ENCODE assay signal across 21 mouse cellular contexts in genomic region chrX:142830572-142830971, GRCm38 (mm10).
A peak's percentile ranks its signal among the peaks of the same experiment; 100 is the strongest.
DNase-seq lines count a peak whose midpoint lies in the region; ATAC-seq and TF ChIP-seq lines count a peak whose summit lies in the region.
"Had no signal": no experiment of that assay in that cellular context is flagged by ENCODE, and none has a peak within 500 bp of the region (broad histone marks: within the 10 kb centered on the region; RNA-seq: fewer than 3 reads in every experiment).

No protein-coding gene starts in this region.

- no peak overlapping the region for H3K4me2 ChIP-seq in heart, embryonic 16.5 days (ENCODE audit: low read depth, low read length)
- no peak overlapping the region for H3K4me2 ChIP-seq in heart, embryonic 12.5 days
- H3K4me2 ChIP-seq in liver, embryonic 14.5 days (ENCODE audit: low read depth), result no peak overlapping the region
- H3K4me2 ChIP-seq in liver, postnatal 0 days (ENCODE audit: low read depth, low read length), result no peak overlapping the region
- H3K4me2 ChIP-seq: embryonic facial prominence, embryonic 15.5 days; hindbrain, embryonic 14.5 days; intestine, embryonic 15.5 days had no signal

- no peak overlapping the region for H3K4me3 ChIP-seq in heart, adult 2 months
- H3K4me3 ChIP-seq in heart, embryonic 16.5 days (ENCODE audit: low read length), result no peak overlapping the region
- no peak overlapping the region for H3K4me3 ChIP-seq in heart, embryonic 12.5 days
- H3K4me3 ChIP-seq in liver, embryonic 14.5 days (ENCODE audit: insufficient read depth in 1 of 2, low read depth in 2 of 2, low read length in 2 of 2), result no peak overlapping the region
- no peak overlapping the region for H3K4me3 ChIP-seq in liver, postnatal 0 days (ENCODE audit: low read depth, low read length)
- H3K4me3 ChIP-seq: embryonic facial prominence, embryonic 15.5 days; erythroblast, embryonic 14.5 days; forebrain, embryonic 10.5 days; gastrocnemius, adult 2 months; hindbrain, embryonic 10.5 days; intestine, embryonic 15.5 days had no signal

- peak overlapping the region; percentile 58 for H3K27ac ChIP-seq in heart, adult 2 months
- peak overlapping the region; percentile 68 for H3K27ac ChIP-seq in heart, embryonic 16.5 days (ENCODE audit: low read length)
- no peak overlapping the region for H3K27ac ChIP-seq in heart, embryonic 12.5 days (ENCODE audit: poor library complexity, severe bottlenecking)
- no peak overlapping the region for H3K27ac ChIP-seq in liver, embryonic 14.5 days
- H3K27ac ChIP-seq in liver, postnatal 0 days (ENCODE audit: low read depth), result no peak overlapping the region
- H3K27ac ChIP-seq: embryonic facial prominence, embryonic 15.5 days; forebrain, embryonic 10.5 days; gastrocnemius, adult 2 months; hindbrain, embryonic 10.5 days; hindbrain, embryonic 14.5 days; intestine, embryonic 15.5 days had no signal

- no peaks in the 10 kb centered on the region for H3K9me3 ChIP-seq in heart, embryonic 16.5 days (replicated peaks; ENCODE audit: control insufficient read depth, low read length)
- no peaks in the 10 kb centered on the region for H3K9me3 ChIP-seq in heart, embryonic 12.5 days (replicated peaks)
- H3K9me3 ChIP-seq in liver, embryonic 14.5 days (ENCODE audit: control insufficient read depth, low read length), result no peaks in the 10 kb centered on the region
- H3K9me3 ChIP-seq in liver, postnatal 0 days (ENCODE audit: low read length), result no peaks in the 10 kb centered on the region
- H3K9me3 ChIP-seq: embryonic facial prominence, embryonic 15.5 days; forebrain, embryonic 10.5 days; hindbrain, embryonic 10.5 days; intestine, embryonic 15.5 days had no signal

- no peak for TF ChIP-seq CTCF in heart, adult 2 months (IDR thresholded peaks at IDR 0.05)
- no peak for TF ChIP-seq CTCF in liver, embryonic 14.5 days (IDR thresholded peaks at IDR 0.05; ENCODE audit: low read depth)
- TF ChIP-seq CTCF in liver, postnatal 0 days (IDR thresholded peaks at IDR 0.05; ENCODE audit: low read depth), result no peak

- peak in 1 of 2 experiments; percentile 36 for DNase-seq in heart, adult 2 months
- no peak for DNase-seq in heart, postnatal 14 days
- DNase-seq in liver, embryonic 14.5 days (ENCODE audit: low read depth in 3 of 3, low spot score in 3 of 3), result no peak
- DNase-seq in liver, postnatal 0 days, result no peak
- DNase-seq: adrenal gland, adult 2 months; cerebellum, adult 11 months; cerebellum, adult 8-10 months; cerebellum, postnatal 14 days; embryo, embryonic 11 days; gastrocnemius, adult 2 months; gastrocnemius, postnatal 25 days; kidney, adult 18-20 months had no signal

- no peaks in the 10 kb centered on the region for H3K27me3 ChIP-seq in heart, adult 2 months (ENCODE audit: control insufficient read depth, insufficient read depth, low read length)
- H3K27me3 ChIP-seq in heart, embryonic 16.5 days (ENCODE audit: control insufficient read depth, insufficient read depth, low read length), result no peaks in the 10 kb centered on the region
- no peaks in the 10 kb centered on the region for H3K27me3 ChIP-seq in heart, embryonic 12.5 days (replicated peaks)
- H3K27me3 ChIP-seq in liver, embryonic 14.5 days (ENCODE audit: control insufficient read depth, insufficient read depth, low read length), result no peaks in the 10 kb centered on the region
- no peaks in the 10 kb centered on the region for H3K27me3 ChIP-seq in liver, postnatal 0 days (ENCODE audit: insufficient read depth, low read length)
- H3K27me3 ChIP-seq: embryonic facial prominence, embryonic 15.5 days; intestine, embryonic 15.5 days had no signal

- ATAC-seq in heart, embryonic 16.5 days (replicated peaks; ENCODE audit: extremely low read depth, insufficient read depth, low FRiP score), result no peak
- ATAC-seq in heart, embryonic 12.5 days (ENCODE audit: insufficient number of reproducible peaks, low FRiP score), result no peak
- ATAC-seq in liver, embryonic 14.5 days (ENCODE audit: insufficient read depth), result peak; percentile 41; the same call in 1 of the 2 replicates
- no peak for ATAC-seq in liver, postnatal 0 days
- ATAC-seq: forebrain, embryonic 14.5 days; intestine, embryonic 15.5 days had no signal

- intact Hi-C loops in heart, adult 2 months (cut with DNase I), result loop anchor here (5.0 kb wide), 1 partner anchor 137 kb away; the partner anchor contains the start of gene Ammecr1
- intact Hi-C loops in heart, postnatal 14 days (cut with DNase I), result no loop called here

- H3K9ac ChIP-seq in heart, adult 2 months (ENCODE audit: low read depth, low read length), result no peak overlapping the region
- H3K9ac ChIP-seq in heart, embryonic 16.5 days (ENCODE audit: low read length), result no peak overlapping the region
- H3K9ac ChIP-seq in heart, embryonic 12.5 days, result no peak overlapping the region
- H3K9ac ChIP-seq in liver, embryonic 14.5 days (replicated peaks), result no peak overlapping the region
- H3K9ac ChIP-seq in liver, postnatal 0 days (replicated peaks), result no peak overlapping the region
- H3K9ac ChIP-seq: embryonic facial prominence, embryonic 15.5 days; hindbrain, embryonic 14.5 days; intestine, embryonic 15.5 days had no signal

- TF ChIP-seq EP300 in heart, adult 2 months (IDR thresholded peaks at IDR 0.05; ENCODE audit: insufficient read depth, low read depth, low read length), result no peak
- TF ChIP-seq EP300 in liver, embryonic 14.5 days (IDR thresholded peaks at IDR 0.05; ENCODE audit: low read depth), result no peak
- no peak for TF ChIP-seq EP300 in liver, postnatal 0 days (IDR thresholded peaks at IDR 0.05; ENCODE audit: low read depth)

- WGBS in heart, adult 2 months, result 77% methylated on average over 6 of the region's 6 CpGs
- WGBS in heart, embryonic 16.5 days, result 66% methylated on average over 6 of the region's 6 CpGs
- WGBS in heart, embryonic 12.5 days, result 85% methylated on average over 6 of the region's 6 CpGs
- 65% methylated on average over 6 of the region's 6 CpGs for WGBS in liver, embryonic 14.5 days (ENCODE audit: insufficient replicate concordance)
- WGBS in liver, postnatal 0 days (ENCODE audit: insufficient replicate concordance), result 83% methylated on average over 6 of the region's 6 CpGs

- peaks cover 15% of the 10 kb centered on the region for H3K4me1 ChIP-seq in heart, adult 2 months (ENCODE audit: control insufficient read depth, insufficient read depth, low read length)
- H3K4me1 ChIP-seq in heart, embryonic 16.5 days (ENCODE audit: control insufficient read depth, insufficient read depth, low read length), result peaks cover 40% of the 10 kb centered on the region
- peaks cover 76% of the 10 kb centered on the region for H3K4me1 ChIP-seq in heart, embryonic 12.5 days (replicated peaks)
- H3K4me1 ChIP-seq in liver, embryonic 14.5 days (replicated peaks; ENCODE audit: control insufficient read depth in 2 of 2, insufficient read depth in 2 of 2, low read length in 1 of 2), result peaks cover 0 to 5% of the 10 kb centered on the region in 2 experiments; a peak in 1 of 4 replicates
- 0 out of 2 replicates have a peak, but pooled peaks cover 3% of the 10 kb centered on the region for H3K4me1 ChIP-seq in liver, postnatal 0 days (ENCODE audit: insufficient read depth)
- H3K4me1 ChIP-seq: embryonic facial prominence, embryonic 15.5 days; intestine, embryonic 15.5 days had no signal

- peaks cover 8% of the 10 kb centered on the region; the same call in 1 of the 2 replicates for H3K36me3 ChIP-seq in heart, adult 2 months (ENCODE audit: control insufficient read depth, insufficient read depth, low read length)
- peaks cover 2% of the 10 kb centered on the region; the same call in 1 of the 2 replicates for H3K36me3 ChIP-seq in heart, embryonic 16.5 days (ENCODE audit: control insufficient read depth, insufficient read depth)
- peaks cover 6% of the 10 kb centered on the region; the same call in 1 of the 2 replicates for H3K36me3 ChIP-seq in heart, embryonic 12.5 days
- H3K36me3 ChIP-seq in liver, embryonic 14.5 days (replicated peaks; ENCODE audit: control insufficient read depth, insufficient read depth, low read depth), result no peaks in the 10 kb centered on the region
- H3K36me3 ChIP-seq in liver, postnatal 0 days (replicated peaks; ENCODE audit: insufficient read depth, low read length), result no peaks in the 10 kb centered on the region
- H3K36me3 ChIP-seq: embryonic facial prominence, embryonic 15.5 days; hindbrain, embryonic 10.5 days; intestine, embryonic 15.5 days had no signal

- peak; percentile 51 for TF ChIP-seq POLR2A in heart, adult 2 months (IDR thresholded peaks at IDR 0.05; ENCODE audit: insufficient read depth, low read depth, low read length)

- no peaks in the 10 kb centered on the region for H3K79me2 ChIP-seq in heart, adult 2 months (replicated peaks; ENCODE audit: control insufficient read depth, insufficient read depth, low read length)

Comparison
In these comparisons a context has a peak if more than half of its experiments do, and no peak if none do; other contexts are left out.
1. H3K27ac ChIP-seq: peak in heart, adult 2 months (single experiment) and heart, embryonic 16.5 days (single experiment); none in heart, embryonic 12.5 days (single experiment), liver, embryonic 14.5 days (single experiment) and liver, postnatal 0 days (single experiment).